Mouse (Mus musculus) embryonic facial prominence, embryonic 13.5 days (tissue): ENCODE measurements around the gene 2310033P09Rik. TPM values are rescaled to one million over a fixed set of nuclear protein-coding genes. Genes with fewer than 3 reads are reported as not detected.

Experiments
- ATAC-seq: fragments of 200-750 bp; cut with Nextera tagmentation; 2 replicates; pipeline ENCODE4 v1.8.0; 2017; ENCODE audit warnings: low read depth; ENCODE audit not compliant: insufficient number of reproducible peaks, insufficient read depth, low FRiP score, low TSS enrichment
- H3K27ac ChIP-seq: fragments of 300-500 bp; sonication (generic); 2 replicates; pipeline ENCODE4 v1.5.1; 2015; ENCODE audit warnings: moderate library complexity, mild to moderate bottlenecking, inconsistent platforms
- H3K27me3 ChIP-seq: fragments of 300-500 bp; sonication (generic); 2 replicates; pipeline ENCODE4 v1.6.1; 2015; ENCODE audit warnings: mild to moderate bottlenecking, inconsistent platforms
- H3K36me3 ChIP-seq: fragments of 300-500 bp; sonication (generic); 2 replicates; pipeline ENCODE4 v1.6.1; 2015; ENCODE audit warnings: mild to moderate bottlenecking, inconsistent platforms
- H3K4me1 ChIP-seq: fragments of 300-500 bp; sonication (generic); 2 replicates; pipeline ENCODE4 v1.6.1; 2015; ENCODE audit warnings: inconsistent platforms
- H3K4me2 ChIP-seq: fragments of 300-500 bp; sonication (generic); 2 replicates; pipeline ENCODE4 v1.6.1; 2015; ENCODE audit warnings: moderate library complexity, mild to moderate bottlenecking, inconsistent platforms
- H3K4me3 ChIP-seq: fragments of 300-500 bp; sonication (generic); 2 replicates; pipeline ENCODE4 v1.5.1; 2015; ENCODE audit warnings: mild to moderate bottlenecking, inconsistent platforms
- H3K9ac ChIP-seq: fragments of 300-500 bp; sonication (generic); 2 replicates; pipeline ENCODE4 v1.6.1; 2015; ENCODE audit warnings: mild to moderate bottlenecking, inconsistent platforms
- H3K9me3 ChIP-seq: fragments of 300-500 bp; sonication (generic); 2 replicates; pipeline ENCODE4 v1.6.1; 2016; ENCODE audit warnings: inconsistent platforms
- WGBS: fragments of 180-500 bp; shearing (Covaris S2); methylation state at CpG from one replicate; pipeline ENCODE4 v1.1.7; 2015; ENCODE audit warnings: mixed read lengths; 5-methylcytosine and 5-hydroxymethylcytosine counted together
- polyA plus RNA-seq: library from polyadenylated mRNA; unstranded; fragments of >200 nt; fragmentation: Nextera tagmentation; extraction: Ambion mirVana; gene quantifications from 2 replicates; pipeline ENCODE4 v1.2.1, GENCODE M21; 2015

2310033P09Rik gene
- polyA plus RNA-seq, 1 experiment from 2014 or later, result 45.5 TPM

- H3K9ac ChIP-seq, result no peak overlapping the region
- no peaks in the 10 kb centered on the region for H3K9me3 ChIP-seq
- H3K36me3 ChIP-seq, result no peaks in the 10 kb centered on the region
- H3K4me1 ChIP-seq, result peaks cover 6% of the 10 kb centered on the region
- ATAC-seq, result no peak
- WGBS, result 3% methylated on average over 14 of the region's 15 CpGs
- H3K27ac ChIP-seq, result no peak overlapping the region
- H3K4me3 ChIP-seq, result no peak overlapping the region
- H3K27me3 ChIP-seq, result peaks cover 11% of the 10 kb centered on the region
- H3K4me2 ChIP-seq, result no peak overlapping the region; the same call in 1 of the 2 replicates
Observed at GRCm38 (mm10) chr11:59238525-59239427, 30.7 kb downstream of the 2310033P09Rik start.

GRCm38 (mm10) chr11:59239428-59239785, 31.3 kb downstream of the 2310033P09Rik start:
- Histone ChIP-seq H3K4me3 (no peak overlapping the region), H3K27ac (no peak overlapping the region), H3K9ac (no peak overlapping the region), H3K4me1 (peaks cover 6% of the 10 kb centered on the region), H3K4me2 (no peak overlapping the region; the same call in 1 of the 2 replicates), H3K27me3 (peaks cover 14% of the 10 kb centered on the region), H3K9me3 (no peaks in the 10 kb centered on the region), H3K36me3 (no peaks in the 10 kb centered on the region)
- WGBS, result 45% methylated on average over 4 of the region's 4 CpGs
- ATAC-seq, result no peak

- Histone ChIP-seq H3K36me3 (no peaks in the 10 kb centered on the region), H3K9ac (no peak overlapping the region), H3K27me3 (peaks cover 14% of the 10 kb centered on the region), H3K4me2 (no peak overlapping the region), H3K27ac (no peak overlapping the region), H3K9me3 (no peaks in the 10 kb centered on the region), H3K4me3 (no peak overlapping the region), H3K4me1 (peaks cover 6% of the 10 kb centered on the region)
- ATAC-seq, result no peak
- whole genome bisulfite sequencing, result 64% methylated on average over 4 of the region's 4 CpGs
Observed at GRCm38 (mm10) chr11:59239796-59240195, 31.7 kb downstream of the 2310033P09Rik start.

- H3K4me2 ChIP-seq, result no peak overlapping the region
- H3K36me3 ChIP-seq, result no peaks in the 10 kb centered on the region
- no peak overlapping the region for H3K4me3 ChIP-seq
- no peak for ATAC-seq
- no peak overlapping the region for H3K27ac ChIP-seq
- peaks cover 18% of the 10 kb centered on the region for H3K27me3 ChIP-seq
- H3K9ac ChIP-seq, result no peak overlapping the region
- 32% methylated on average over 3 of the region's 3 CpGs for WGBS
- H3K9me3 ChIP-seq, result no peaks in the 10 kb centered on the region
- peaks cover 6% of the 10 kb centered on the region for H3K4me1 ChIP-seq
Observed at GRCm38 (mm10) chr11:59241841-59242240, 33.7 kb downstream of the 2310033P09Rik start.

GRCm38 (mm10) chr11:59243856-59244255, 35.7 kb downstream of the 2310033P09Rik start:
- H3K9ac ChIP-seq, result no peak overlapping the region
- no peak overlapping the region for H3K27ac ChIP-seq
- no peak overlapping the region for H3K4me3 ChIP-seq
- H3K4me1 ChIP-seq, result peaks cover 5% of the 10 kb centered on the region
- H3K27me3 ChIP-seq, result peaks cover 18% of the 10 kb centered on the region
- no peaks in the 10 kb centered on the region for H3K9me3 ChIP-seq
- no peak overlapping the region for H3K4me2 ChIP-seq
- H3K36me3 ChIP-seq, result no peaks in the 10 kb centered on the region
- 51% methylated on average over 6 of the region's 6 CpGs for WGBS
- no peak for ATAC-seq

- no peak for ATAC-seq
- Histone ChIP-seq H3K4me2 (no peak overlapping the region), H3K4me1 (no peaks in the 10 kb centered on the region), H3K4me3 (no peak overlapping the region), H3K27ac (no peak overlapping the region), H3K27me3 (peaks cover 26% of the 10 kb centered on the region), H3K9me3 (no peaks in the 10 kb centered on the region), H3K36me3 (no peaks in the 10 kb centered on the region), H3K9ac (no peak overlapping the region)
- 63% methylated on average over 10 of the region's 10 CpGs for WGBS
Observed at GRCm38 (mm10) chr11:59248101-59248500, 40.0 kb downstream of the 2310033P09Rik start.

- Histone ChIP-seq H3K4me2 (no peak overlapping the region), H3K9ac (no peak overlapping the region), H3K4me3 (no peak overlapping the region), H3K4me1 (peaks cover 11% of the 10 kb centered on the region), H3K9me3 (0 out of 2 replicates have a peak, but pooled peaks cover 3% of the 10 kb centered on the region), H3K36me3 (no peaks in the 10 kb centered on the region), H3K27me3 (peaks cover 39% of the 10 kb centered on the region), H3K27ac (no peak overlapping the region)
- 85% methylated on average over 7 of the region's 7 CpGs for WGBS
- ATAC-seq, result no peak
Observed at GRCm38 (mm10) chr11:59259647-59260046, 51.5 kb downstream of the 2310033P09Rik start.

Other genes starting within 250 kb of the 2310033P09Rik start
- gene Trim11, start 230.2 kb upstream of the 2310033P09Rik start, polyA plus RNA-seq, result 21.7 and 23.5 TPM in 2 replicates
- gene Obscn, start 71.9 kb upstream of the 2310033P09Rik start, polyA plus RNA-seq, result 0.32 and 0.42 TPM in 2 replicates
- 3.3 and 3.6 TPM in 2 replicates for gene Iba57, start 44.6 kb upstream of the 2310033P09Rik start, polyA plus RNA-seq
- gene Gjc2, start 25.1 kb upstream of the 2310033P09Rik start, polyA plus RNA-seq, result 0.21 and 0.28 TPM in 2 replicates
- 124 and 142 TPM in 2 replicates for gene Guk1, start 16.1 kb upstream of the 2310033P09Rik start, polyA plus RNA-seq
- 90.7 and 97.1 TPM in 2 replicates for gene Mrpl55, start 5.8 kb upstream of the 2310033P09Rik start, polyA plus RNA-seq
- gene Arf1, start 19.9 kb downstream of the 2310033P09Rik start, polyA plus RNA-seq, result 693 and 702 TPM in 2 replicates
- 3.7 and 4.0 TPM in 2 replicates for gene Wnt3a, start 82.4 kb downstream of the 2310033P09Rik start, polyA plus RNA-seq
- gene Wnt9a, start 98.6 kb downstream of the 2310033P09Rik start, polyA plus RNA-seq, result 6.9 and 7.3 TPM in 2 replicates
- gene Prss38, start 167.3 kb downstream of the 2310033P09Rik start, polyA plus RNA-seq, result not detected in 2 replicates
- gene Jmjd4, start 241.7 kb downstream of the 2310033P09Rik start, polyA plus RNA-seq, result 14.9 and 15.4 TPM in 2 replicates
- gene Snap47, start 242.9 kb downstream of the 2310033P09Rik start, polyA plus RNA-seq, result 137 and 140 TPM in 2 replicates